Mouse (Mus musculus) forebrain, embryonic 12.5 days (tissue): Measurements from ENCODE around the gene Wipf2. TPM values are rescaled to one million over a fixed set of nuclear protein-coding genes. Genes with fewer than 3 reads are reported as not detected.
A peak's percentile ranks its signal among the peaks of the same experiment; 100 is the strongest.

Source experiments
- ATAC-seq: fragments of 200-750 bp; cut with Nextera tagmentation; 2 replicates; pipeline ENCODE4 v1.8.0; 2017; ENCODE audit warnings: moderate TSS enrichment; ENCODE audit not compliant: low FRiP score
- H3K27ac ChIP-seq: fragments of 300-500 bp; sonication (generic); 2 replicates; pipeline ENCODE4 v1.5.1; 2016; ENCODE audit warnings: mild to moderate bottlenecking
- H3K27me3 ChIP-seq: fragments of 300-500 bp; sonication (generic); 2 replicates; pipeline ENCODE4 v1.6.1; 2016; ENCODE audit warnings: mild to moderate bottlenecking
- H3K36me3 ChIP-seq: fragments of 300-500 bp; sonication (generic); replicated peaks from 2 replicates; pipeline ENCODE4 v1.6.1; 2016; ENCODE audit warnings: mild to moderate bottlenecking
- H3K4me1 ChIP-seq: fragments of 300-500 bp; sonication (generic); 2 replicates; pipeline ENCODE4 v1.6.1; 2016
- H3K4me2 ChIP-seq: fragments of 300-500 bp; sonication (generic); 2 replicates; pipeline ENCODE4 v1.6.1; 2016; ENCODE audit warnings: mild to moderate bottlenecking, moderate library complexity
- H3K4me3 ChIP-seq: fragments of 300-500 bp; sonication (generic); replicated peaks from 2 replicates; pipeline ENCODE4 v1.5.1; 2016; ENCODE audit warnings: mild to moderate bottlenecking
- H3K9ac ChIP-seq: fragments of 300-500 bp; sonication (generic); 2 replicates; pipeline ENCODE4 v1.6.1; 2016; ENCODE audit warnings: mild to moderate bottlenecking
- H3K9me3 ChIP-seq: fragments of 300-500 bp; sonication (generic); 2 replicates; pipeline ENCODE4 v1.6.1; 2016
- WGBS: fragments of 180-500 bp; shearing (Covaris S2); methylation state at CpG from one replicate; pipeline ENCODE4 v1.1.7; 2016; 5-methylcytosine and 5-hydroxymethylcytosine counted together
- polyA plus RNA-seq: library from polyadenylated mRNA; unstranded; fragments of >200 nt; fragmentation: Nextera tagmentation; extraction: Ambion mirVana; gene quantifications from 2 replicates; pipeline ENCODE4 v1.2.1, GENCODE M21; 2016

Gene Wipf2
- polyA plus RNA-seq, 1 experiment from 2014 or later, result 4.8 TPM

- H3K36me3 ChIP-seq, result peaks cover 19% of the 10 kb centered on the region
- H3K4me2 ChIP-seq, result peak overlapping the region; percentile 77
- peak overlapping the region; percentile 64 for H3K4me3 ChIP-seq
- peak overlapping the region; percentile 74 for H3K9ac ChIP-seq
- peak overlapping the region; percentile 94 for H3K27ac ChIP-seq
- H3K9me3 ChIP-seq, result no peaks in the 10 kb centered on the region
- H3K27me3 ChIP-seq, result peaks cover 2% of the 10 kb centered on the region; the same call in 1 of the 2 replicates
- WGBS, result 0% methylated on average over 38 of the region's 39 CpGs
- peaks cover 19% of the 10 kb centered on the region for H3K4me1 ChIP-seq
- peak; percentile 79 for ATAC-seq
Observed at GRCm38 (mm10) chr11:98863751-98864429, 452 bp downstream of the Wipf2 start.

DNA sequence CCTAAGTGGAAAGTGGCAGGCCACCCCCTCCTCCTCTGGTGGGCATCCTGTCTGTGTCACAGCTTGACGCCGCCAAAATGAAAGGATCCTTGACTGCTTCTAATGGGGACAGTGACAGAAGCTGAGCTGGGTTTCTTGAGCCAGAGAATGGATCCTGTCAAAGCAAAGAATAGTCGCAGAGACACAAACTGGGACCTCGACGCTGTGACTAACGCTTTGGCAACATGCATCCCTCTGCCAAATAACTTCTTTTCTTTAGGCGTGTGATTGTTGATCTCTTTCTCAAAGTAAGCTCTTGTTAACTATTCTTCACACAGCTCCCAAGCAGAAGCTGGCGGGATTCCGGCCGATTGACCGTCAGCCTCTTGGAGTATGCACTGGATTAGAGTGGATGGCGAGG lies 3.9 kb downstream of the Wipf2 start:
- no peak overlapping the region for H3K27ac ChIP-seq
- no peak for ATAC-seq
- peaks cover 33% of the 10 kb centered on the region for H3K36me3 ChIP-seq
- H3K4me1 ChIP-seq, result peaks cover 20% of the 10 kb centered on the region
- H3K9me3 ChIP-seq, result no peaks in the 10 kb centered on the region
- H3K4me3 ChIP-seq, result no peak overlapping the region
- H3K9ac ChIP-seq, result no peak overlapping the region
- no peaks in the 10 kb centered on the region for H3K27me3 ChIP-seq
- 58% methylated on average over 12 of the region's 12 CpGs for WGBS
- H3K4me2 ChIP-seq, result no peak overlapping the region

DNA sequence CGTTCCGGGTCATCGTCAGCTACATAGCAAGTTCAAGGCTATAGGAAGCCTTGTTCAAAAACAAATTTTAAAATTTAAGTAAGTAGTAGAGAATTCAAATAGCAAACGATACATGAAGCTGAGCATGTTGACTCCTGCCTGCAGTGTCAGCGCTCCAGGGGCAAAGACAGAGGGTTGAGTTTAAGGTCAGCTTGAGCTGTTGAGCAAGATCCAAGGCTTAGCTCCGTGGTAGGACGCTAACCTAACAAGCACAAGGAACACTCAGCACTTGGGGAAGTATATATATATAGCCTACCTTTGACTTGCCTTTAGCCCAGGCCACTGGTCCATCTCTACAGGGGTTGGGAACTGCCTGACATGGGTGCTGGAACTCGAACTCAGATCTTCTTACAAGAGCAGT lies 6.5 kb downstream of the Wipf2 start:
- H3K36me3 ChIP-seq, result peaks cover 41% of the 10 kb centered on the region
- peaks cover 7% of the 10 kb centered on the region; the same call in 1 of the 2 replicates for H3K4me1 ChIP-seq
- no peak overlapping the region for H3K9ac ChIP-seq
- H3K4me2 ChIP-seq, result no peak overlapping the region
- no peak for ATAC-seq
- no peak overlapping the region for H3K4me3 ChIP-seq
- H3K27ac ChIP-seq, result no peak overlapping the region
- no peaks in the 10 kb centered on the region for H3K9me3 ChIP-seq
- H3K27me3 ChIP-seq, result no peaks in the 10 kb centered on the region
- 95% methylated on average over 8 of the region's 8 CpGs for WGBS

DNA sequence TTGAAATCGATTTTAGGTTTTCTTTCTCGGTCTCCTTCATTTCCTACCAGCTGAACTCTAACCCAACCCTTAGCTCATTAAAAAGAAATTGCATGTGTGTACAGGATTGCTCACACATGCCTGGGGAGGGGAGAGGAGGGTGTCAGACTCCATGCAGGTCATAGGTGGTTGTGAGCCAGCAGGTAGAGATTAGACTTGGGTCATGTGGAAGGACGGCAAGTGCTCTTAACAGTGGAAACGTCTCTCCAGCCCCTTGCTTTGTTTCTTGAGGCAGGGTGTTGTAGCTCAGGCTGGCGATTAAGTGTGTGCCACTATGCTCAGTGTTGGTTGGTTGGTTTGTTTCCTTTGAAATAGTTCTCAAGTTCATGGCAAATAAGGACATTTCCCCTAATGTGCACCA lies 7.4 kb downstream of the Wipf2 start:
- Histone ChIP-seq H3K4me2 (no peak overlapping the region), H3K4me1 (peaks cover 7% of the 10 kb centered on the region; the same call in 1 of the 2 replicates), H3K27me3 (no peaks in the 10 kb centered on the region), H3K36me3 (peaks cover 41% of the 10 kb centered on the region), H3K4me3 (no peak overlapping the region), H3K27ac (no peak overlapping the region), H3K9me3 (no peaks in the 10 kb centered on the region), H3K9ac (no peak overlapping the region)
- ATAC-seq, result no peak
- WGBS, result 75% methylated on average over 5 of the region's 5 CpGs

GRCm38 (mm10) chr11:98871416-98871815 lies 8.0 kb downstream of the Wipf2 start:
- H3K9ac ChIP-seq, result no peak overlapping the region
- H3K4me3 ChIP-seq, result no peak overlapping the region
- H3K4me2 ChIP-seq, result no peak overlapping the region
- 68% methylated on average over 4 of the region's 4 CpGs for WGBS
- no peaks in the 10 kb centered on the region for H3K9me3 ChIP-seq
- H3K27ac ChIP-seq, result no peak overlapping the region
- peaks cover 7% of the 10 kb centered on the region; the same call in 1 of the 2 replicates for H3K4me1 ChIP-seq
- no peaks in the 10 kb centered on the region for H3K27me3 ChIP-seq
- peaks cover 41% of the 10 kb centered on the region for H3K36me3 ChIP-seq
- ATAC-seq, result no peak

- H3K27me3 ChIP-seq, result no peaks in the 10 kb centered on the region
- peaks cover 7% of the 10 kb centered on the region; the same call in 1 of the 2 replicates for H3K4me1 ChIP-seq
- WGBS, result 69% methylated on average over 4 of the region's 4 CpGs
- H3K27ac ChIP-seq, result no peak overlapping the region
- no peak overlapping the region for H3K4me2 ChIP-seq
- H3K9me3 ChIP-seq, result no peaks in the 10 kb centered on the region
- H3K4me3 ChIP-seq, result no peak overlapping the region
- no peak for ATAC-seq
- H3K36me3 ChIP-seq, result peaks cover 36% of the 10 kb centered on the region
- H3K9ac ChIP-seq, result no peak overlapping the region
Observed at GRCm38 (mm10) chr11:98872040-98872439, 8.6 kb downstream of the Wipf2 start.

GRCm38 (mm10) chr11:98873900-98874299 lies 10.5 kb downstream of the Wipf2 start:
- peaks cover 22% of the 10 kb centered on the region; the same call in 1 of the 2 replicates for H3K36me3 ChIP-seq
- ATAC-seq, result no peak
- WGBS, result 96% methylated on average over 9 of the region's 9 CpGs

GRCm38 (mm10) chr11:98877001-98877400 lies 13.6 kb downstream of the Wipf2 start:
- Histone ChIP-seq H3K4me3 (no peak overlapping the region), H3K4me1 (no peaks in the 10 kb centered on the region; the same call in 1 of the 2 replicates), H3K9ac (no peak overlapping the region), H3K9me3 (no peaks in the 10 kb centered on the region), H3K27ac (no peak overlapping the region), H3K36me3 (peaks cover 14% of the 10 kb centered on the region), H3K4me2 (no peak overlapping the region), H3K27me3 (no peaks in the 10 kb centered on the region)
- no peak for ATAC-seq
- WGBS, result 72% methylated on average over 9 of the region's 9 CpGs

More at GRCm38 (mm10) chr11:98873900-98874299, 10.5 kb downstream of the Wipf2 start:
- Histone ChIP-seq H3K4me2 (no peak overlapping the region), H3K27ac (no peak overlapping the region), H3K4me3 (no peak overlapping the region), H3K9ac (no peak overlapping the region), H3K4me1 (peaks cover 2% of the 10 kb centered on the region; the same call in 1 of the 2 replicates), H3K9me3 (no peaks in the 10 kb centered on the region), H3K27me3 (no peaks in the 10 kb centered on the region)

GRCm38 (mm10) chr11:98887703-98888102 lies 24.3 kb downstream of the Wipf2 start:
- peaks cover 69% of the 10 kb centered on the region for H3K36me3 ChIP-seq

GRCm38 (mm10) chr11:98889077-98889476 lies 25.6 kb downstream of the Wipf2 start:
- 96% methylated on average over 4 of the region's 4 CpGs for WGBS
- Histone ChIP-seq H3K9me3 (no peaks in the 10 kb centered on the region), H3K27me3 (no peaks in the 10 kb centered on the region), H3K4me1 (peaks cover 7% of the 10 kb centered on the region; the same call in 1 of the 2 replicates), H3K9ac (no peak overlapping the region), H3K27ac (no peak overlapping the region), H3K36me3 (peaks cover 83% of the 10 kb centered on the region), H3K4me2 (no peak overlapping the region), H3K4me3 (no peak overlapping the region)
- ATAC-seq, result no peak

More at GRCm38 (mm10) chr11:98887703-98888102, 24.3 kb downstream of the Wipf2 start:
- H3K9me3 ChIP-seq, result no peaks in the 10 kb centered on the region
- H3K4me1 ChIP-seq, result peaks cover 7% of the 10 kb centered on the region; the same call in 1 of the 2 replicates
- H3K4me3 ChIP-seq, result no peak overlapping the region
- no peak overlapping the region for H3K27ac ChIP-seq
- WGBS, result 97% methylated on average over 3 of the region's 3 CpGs
- no peak overlapping the region for H3K9ac ChIP-seq
- H3K4me2 ChIP-seq, result no peak overlapping the region
- no peak for ATAC-seq
- H3K27me3 ChIP-seq, result no peaks in the 10 kb centered on the region

- H3K4me1 ChIP-seq, result peaks cover 7% of the 10 kb centered on the region; the same call in 1 of the 2 replicates
- 95% methylated on average over 5 of the region's 5 CpGs for WGBS
- ATAC-seq, result no peak
- no peak overlapping the region for H3K27ac ChIP-seq
- no peaks in the 10 kb centered on the region for H3K9me3 ChIP-seq
- H3K27me3 ChIP-seq, result no peaks in the 10 kb centered on the region
- peaks cover 89% of the 10 kb centered on the region for H3K36me3 ChIP-seq
- H3K4me3 ChIP-seq, result no peak overlapping the region
- H3K9ac ChIP-seq, result no peak overlapping the region
- no peak overlapping the region for H3K4me2 ChIP-seq
Observed at GRCm38 (mm10) chr11:98889977-98890376, 26.5 kb downstream of the Wipf2 start.

- Histone ChIP-seq H3K4me2 (no peak overlapping the region), H3K9me3 (no peaks in the 10 kb centered on the region), H3K27me3 (no peaks in the 10 kb centered on the region), H3K9ac (no peak overlapping the region), H3K4me3 (no peak overlapping the region), H3K36me3 (peaks cover 90% of the 10 kb centered on the region), H3K4me1 (peaks cover 7% of the 10 kb centered on the region; the same call in 1 of the 2 replicates), H3K27ac (no peak overlapping the region)
- 34% methylated on average over 5 of the region's 5 CpGs for WGBS
- no peak for ATAC-seq
Observed at GRCm38 (mm10) chr11:98892426-98892825, 29.0 kb downstream of the Wipf2 start.
